Mouse (Mus musculus) spleen, adult 2 months (tissue): Measurements from ENCODE around the gene Gm49673. TPM values are rescaled to one million over a fixed set of nuclear protein-coding genes. Genes with fewer than 3 reads are reported as not detected.
A peak's percentile ranks its signal among the peaks of the same experiment; 100 is the strongest.
"Not testable (repeated sequence)": the region's sequence is repeated elsewhere in the genome, so short reads cannot be mapped to it uniquely, and the experiment has no call there.

Source experiments
- DNase-seq, 2 experiments: peaks; one replicate each; pipeline versions ENCODE4 v3.0.0 to v3.0.0-alpha.2; 2012 to 2021; ENCODE audit warnings: low spot score in 2 of 2, low read depth in 1 of 2
- H3K27ac ChIP-seq: fragments of 200-500 bp; 2 replicates; pipeline ENCODE4 v1.5.1; 2012; ENCODE audit warnings: low read length, inconsistent platforms; ENCODE audit not compliant: insufficient read depth
- H3K27me3 ChIP-seq: fragments of 200-500 bp; 2 replicates; pipeline ENCODE4 v1.6.1; 2012; ENCODE audit warnings: mild to moderate bottlenecking, moderate library complexity, low read length, inconsistent platforms; ENCODE audit not compliant: control insufficient read depth, insufficient read depth
- H3K36me3 ChIP-seq: fragments of 200-500 bp; 2 replicates; pipeline ENCODE4 v1.6.1; 2012; ENCODE audit warnings: mild to moderate bottlenecking, low read length, inconsistent platforms; ENCODE audit not compliant: control insufficient read depth, insufficient read depth
- H3K4me1 ChIP-seq: fragments of 200-500 bp; 2 replicates; pipeline ENCODE4 v1.6.1; 2011; ENCODE audit warnings: inconsistent platforms; ENCODE audit not compliant: control insufficient read depth, insufficient read depth, insufficient read length
- H3K4me3 ChIP-seq: fragments of 200-500 bp; 2 replicates; pipeline ENCODE4 v1.5.1; 2011; ENCODE audit warnings: mild to moderate bottlenecking, inconsistent platforms; ENCODE audit not compliant: insufficient read depth, insufficient read length; ENCODE audit errors: extremely low read depth
- WGBS: fragments of 180-500 bp; shearing (Covaris S2); methylation state at CpG from one replicate; pipeline ENCODE4 v1.1.7; 2018; 5-methylcytosine and 5-hydroxymethylcytosine counted together
- polyA plus RNA-seq: library from polyadenylated mRNA; depleted of rRNA; stranded (reverse); fragments of >200 nt; gene quantifications from 2 replicates; pipeline ENCODE4 v1.2.3, GENCODE M21; 2012; rRNA removed

Gm49673 gene
- polyA plus RNA-seq, 1 experiment: 3.0 TPM

DNA sequence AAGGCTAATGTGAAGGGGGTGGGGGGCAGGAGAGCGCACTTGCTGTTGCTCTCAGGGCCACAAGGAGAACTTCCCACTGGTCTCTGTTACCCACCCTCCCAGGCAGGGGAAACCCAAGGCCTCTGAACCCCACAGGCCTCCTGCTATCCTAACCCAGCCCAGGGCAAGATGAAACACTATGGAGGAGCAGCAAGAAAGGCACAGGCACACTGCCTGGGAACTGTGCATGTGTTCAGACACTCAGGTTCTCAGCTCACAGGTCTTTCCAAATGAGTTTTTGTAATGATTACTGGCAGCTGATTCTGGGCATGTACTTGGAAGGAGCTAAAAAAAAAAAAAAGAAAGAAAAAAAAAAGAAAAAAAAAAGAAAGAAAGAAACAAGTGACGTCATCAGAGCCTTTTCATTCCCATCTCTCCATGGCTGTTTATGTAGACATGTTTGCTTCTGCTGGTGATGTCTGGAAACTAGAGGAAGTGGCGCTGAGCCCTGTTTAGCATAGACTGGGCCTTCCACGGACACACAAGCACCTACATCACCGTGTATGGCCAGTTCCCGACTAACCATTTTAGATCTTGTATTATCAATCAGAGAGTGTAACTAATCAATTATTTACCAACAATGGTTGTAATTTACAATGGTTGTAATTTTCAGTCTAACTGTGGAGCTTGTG lies 91.5 kb downstream of the Gm49673 start:
- WGBS: 80% methylated on average over 5 of the region's 6 CpGs
- H3K4me3 ChIP-seq, H3K27ac ChIP-seq, H3K4me1 ChIP-seq, H3K36me3 ChIP-seq, H3K27me3 ChIP-seq, DNase-seq: not testable (repeated sequence)

DNA sequence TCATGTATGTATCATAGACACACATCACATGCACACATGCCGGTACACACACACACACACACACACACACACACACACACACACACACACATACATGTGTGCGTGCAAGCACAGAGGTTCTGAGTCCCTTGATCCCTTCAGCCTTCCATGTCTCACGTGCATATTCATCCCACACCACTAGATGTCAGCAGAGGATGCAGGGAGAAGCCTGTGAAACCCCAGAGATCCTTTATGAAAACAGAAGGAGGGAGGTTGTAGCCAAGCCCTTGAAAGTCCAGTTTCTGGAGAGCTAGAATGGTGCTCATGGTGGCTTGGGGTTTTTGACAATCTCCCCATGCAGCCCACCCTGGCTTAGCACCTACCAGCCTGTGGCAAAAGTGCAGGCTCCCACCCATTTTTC lies 96.3 kb downstream of the Gm49673 start:
- not testable (repeated sequence) for H3K27ac ChIP-seq, H3K4me1 ChIP-seq, H3K36me3 ChIP-seq, H3K27me3 ChIP-seq, H3K4me3 ChIP-seq
- peak in 1 of 2 experiments; percentile 77 for DNase-seq
- WGBS: 17% methylated on average over 3 of the region's 3 CpGs

- H3K4me1 ChIP-seq, H3K27ac ChIP-seq, H3K27me3 ChIP-seq, DNase-seq, H3K4me3 ChIP-seq, H3K36me3 ChIP-seq: not testable (repeated sequence)
- 40% methylated on average over 5 of the region's 6 CpGs for WGBS
Measured at GRCm38 (mm10) chr17:8050218-8050617, 97.4 kb downstream of the Gm49673 start.

DNA sequence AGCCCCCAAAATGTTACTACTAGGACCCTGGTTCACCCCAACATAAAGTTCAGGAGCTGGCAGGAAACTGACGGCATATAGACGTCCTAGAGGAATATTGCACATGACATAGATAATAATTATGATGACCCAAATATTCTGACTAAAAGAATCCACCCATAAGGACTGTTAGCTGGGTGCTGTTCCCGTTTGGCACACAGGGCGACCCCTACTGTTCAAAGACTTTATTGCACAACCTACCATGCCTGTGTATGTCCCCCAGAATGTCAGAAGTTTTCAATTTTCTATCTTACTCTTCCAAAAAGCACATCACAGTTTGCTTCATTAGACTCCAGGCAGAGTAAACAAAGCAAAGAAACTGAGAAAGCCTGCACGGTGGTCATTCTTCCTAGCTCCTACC lies 101.4 kb downstream of the Gm49673 start:
- H3K4me1 ChIP-seq, H3K4me3 ChIP-seq, H3K27me3 ChIP-seq, H3K36me3 ChIP-seq, H3K27ac ChIP-seq: not testable (repeated sequence)
- WGBS: 0% methylated on average over 2 of the region's 5 CpGs
- DNase-seq: peak in 1 of 2 experiments; percentile 48

- no CpG with 5 or more reads among the region's 5 CpGs for WGBS
Measured at GRCm38 (mm10) chr17:8041197-8041596, 106.4 kb downstream of the Gm49673 start.

DNA sequence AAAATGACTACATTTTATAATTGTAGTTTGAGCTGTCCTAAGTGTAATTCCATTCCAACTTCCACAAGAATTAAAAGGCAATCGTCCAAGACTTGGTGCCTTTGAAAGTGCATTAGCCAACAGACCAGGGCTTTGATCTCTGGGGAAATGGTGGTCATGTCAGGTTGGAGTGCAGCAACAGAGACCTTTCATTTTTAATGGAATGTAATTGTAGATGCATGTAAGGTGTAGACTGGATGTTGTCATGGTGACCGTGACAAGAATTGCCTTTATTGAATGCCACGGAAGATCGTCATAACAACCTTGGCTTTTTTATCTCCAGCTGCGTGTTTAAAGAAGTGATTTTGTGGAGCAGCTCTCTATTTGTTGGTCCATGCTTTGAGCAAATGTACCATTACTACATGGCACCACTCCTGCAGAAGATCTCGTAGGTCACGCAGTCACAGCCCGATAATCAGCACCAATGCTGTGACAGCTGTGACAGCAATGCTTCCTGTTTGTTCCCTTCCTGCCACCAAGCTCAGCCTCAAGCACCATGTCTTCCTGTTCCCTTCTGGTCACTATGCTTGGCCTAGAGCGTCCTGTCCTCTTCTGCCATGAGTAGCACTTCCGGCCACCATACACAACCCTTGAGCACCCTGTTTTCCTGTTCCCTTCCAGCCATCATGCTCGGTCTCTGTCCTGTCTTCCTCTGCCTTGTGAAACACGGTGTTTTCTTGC lies 107.5 kb downstream of the Gm49673 start:
- no CpG with 5 or more reads among the region's 12 CpGs for WGBS
- not testable (repeated sequence) for H3K27me3 ChIP-seq, H3K4me1 ChIP-seq, H3K36me3 ChIP-seq, DNase-seq, H3K4me3 ChIP-seq, H3K27ac ChIP-seq

More at GRCm38 (mm10) chr17:8041197-8041596, 106.4 kb downstream of the Gm49673 start:
- DNase-seq, H3K36me3 ChIP-seq, H3K4me3 ChIP-seq, H3K27me3 ChIP-seq, H3K4me1 ChIP-seq, H3K27ac ChIP-seq: not testable (repeated sequence)

DNA sequence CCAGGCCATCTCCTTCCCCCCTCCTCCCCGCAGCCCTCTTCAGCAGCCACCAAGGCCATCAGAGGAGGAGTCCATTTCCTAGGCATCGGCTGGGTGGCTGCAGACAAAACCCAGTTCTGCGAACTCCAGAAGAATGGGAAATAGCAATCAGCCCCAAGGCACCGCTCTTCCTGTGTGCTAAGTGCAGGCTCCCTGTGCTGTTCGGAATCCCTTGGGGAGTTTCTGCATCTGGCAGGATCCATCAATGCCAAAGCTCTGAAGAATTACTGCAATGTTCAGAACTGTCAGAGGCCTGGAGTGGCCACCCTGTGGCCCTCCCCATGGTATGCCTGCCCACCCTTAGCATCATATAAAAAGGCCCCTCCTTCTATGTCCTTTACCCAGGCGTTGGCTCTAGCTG lies 110.6 kb downstream of the Gm49673 start:
- H3K36me3 ChIP-seq, H3K4me3 ChIP-seq, H3K4me1 ChIP-seq, H3K27ac ChIP-seq, H3K27me3 ChIP-seq, DNase-seq: not testable (repeated sequence)
- WGBS: 82% methylated on average over 4 of the region's 6 CpGs

Other genes starting within 250 kb of the Gm49673 start
- 14.6 and 16.8 TPM in 2 replicates for gene Tagap, start 221.8 kb downstream of the Gm49673 start, polyA plus RNA-seq
- 27.1 and 37.2 TPM in 2 replicates for gene Rsph3a, start 202.2 kb downstream of the Gm49673 start, polyA plus RNA-seq
- gene Rnaset2a, start 309 bp upstream of the Gm49673 start, polyA plus RNA-seq: 31.2 and 48.4 TPM in 2 replicates
- 1.9 and 2.2 TPM in 2 replicates for gene Fgfr1op, start 17.7 kb upstream of the Gm49673 start, polyA plus RNA-seq
- gene Ccr6, start 88.3 kb upstream of the Gm49673 start, polyA plus RNA-seq: 43.7 and 44.4 TPM in 2 replicates
- 24.5 and 25.6 TPM in 2 replicates for gene Mpc1, start 135.1 kb upstream of the Gm49673 start, polyA plus RNA-seq
- 61.4 and 81.8 TPM in 2 replicates for gene Sft2d1, start 163.3 kb upstream of the Gm49673 start, polyA plus RNA-seq
- gene Prr18, start 189.7 kb upstream of the Gm49673 start, polyA plus RNA-seq: 0.28 and 0.42 TPM in 2 replicates
- not detected in 2 replicates for gene T2, start 208.2 kb upstream of the Gm49673 start, polyA plus RNA-seq